Mouse (Mus musculus) right cerebral cortex, postnatal 14 days (tissue): Measurements from ENCODE around the gene Shc4.

Experiments
- DNase-seq: peaks from one replicate; pipeline ENCODE4 v3.0.0; 2022

Shc4 gene

GRCm38 (mm10) chr2:125684559-125685440 is 39.1 kb downstream of the Shc4 start:
- DNase-seq: peak; percentile 18

DNA sequence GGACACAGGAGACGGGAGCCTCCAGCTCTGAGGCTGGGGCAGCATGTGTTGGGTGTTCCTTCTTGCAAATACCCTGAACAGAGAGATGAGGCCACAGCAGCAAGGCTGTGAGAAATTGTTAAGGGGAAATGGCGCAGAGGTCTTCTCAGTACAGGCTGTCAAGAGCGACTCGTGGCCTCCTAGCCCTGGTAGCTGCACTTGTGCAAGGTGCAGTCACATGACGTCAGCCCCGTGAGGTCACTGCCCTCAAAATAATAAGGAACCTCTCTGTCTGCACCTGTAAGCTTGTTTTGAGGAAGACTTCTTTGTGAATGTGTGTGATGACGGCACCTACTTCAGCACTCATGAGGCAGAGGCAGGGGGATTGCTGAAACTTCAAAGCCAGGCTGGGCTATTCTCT is 40.1 kb downstream of the Shc4 start:
- DNase-seq: no peak

- DNase-seq: no peak
These were observed 42.1 kb downstream of the Shc4 start for GRCm38 (mm10) chr2:125681811-125682210.

DNA sequence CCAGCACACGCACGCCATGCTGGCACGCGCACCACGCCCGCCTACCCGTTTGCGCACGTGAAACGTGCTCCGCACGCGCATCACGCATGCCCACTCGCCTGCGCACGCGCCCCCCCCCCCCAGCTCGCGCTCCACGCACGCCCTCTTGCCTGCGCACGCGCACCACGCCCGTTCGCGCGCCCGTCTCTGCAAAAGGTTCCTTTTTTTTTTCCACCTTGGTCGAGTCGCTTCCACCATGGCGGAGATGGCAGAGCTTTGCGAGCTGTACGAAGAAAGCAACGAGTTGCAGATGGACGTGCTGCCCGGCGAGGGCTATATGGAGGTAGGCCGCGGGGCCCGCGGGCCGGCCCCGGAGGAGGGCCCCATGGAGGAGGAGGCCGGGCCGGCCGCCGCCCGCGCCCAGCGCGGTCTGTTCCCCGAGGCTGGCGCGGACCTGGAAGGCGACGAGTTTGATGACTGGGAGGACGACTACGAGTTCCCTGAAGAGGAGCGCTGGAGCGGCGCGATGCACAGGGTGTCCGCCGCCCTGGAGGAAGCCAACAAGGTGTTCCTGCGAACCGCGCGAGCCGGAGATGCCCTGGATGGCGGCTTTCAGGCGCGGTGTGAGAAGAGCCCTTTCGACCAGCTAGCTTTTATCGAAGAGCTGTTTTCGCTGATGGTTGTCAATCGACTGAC is 50.9 kb downstream of the Shc4 start, which contains the start of gene Eid1:
Eid1 (plus strand) TSS at position 139 of the 675 bp plus-strand sequence.
- DNase-seq: peak; percentile 91

DNA sequence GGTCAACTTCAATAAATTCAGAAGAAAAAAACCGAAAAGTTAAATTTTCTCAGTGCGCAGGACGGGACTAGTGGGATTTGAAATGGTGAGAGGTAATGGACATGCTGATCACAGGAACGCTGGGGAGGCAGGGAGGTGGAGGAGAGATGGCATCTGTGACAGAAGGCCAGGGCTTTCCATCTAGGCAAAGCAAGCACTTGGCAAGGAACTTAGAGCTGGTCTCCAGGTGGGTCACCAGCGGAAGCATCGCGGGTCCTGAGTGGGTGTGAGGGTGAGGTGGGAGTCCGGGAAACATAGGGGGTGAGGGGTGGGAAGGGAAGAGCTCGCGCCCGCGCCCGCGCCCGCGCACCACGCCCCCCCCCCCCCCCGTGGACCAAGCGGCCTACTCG is 51.4 kb downstream of the Shc4 start:
- DNase-seq: no peak

DNA sequence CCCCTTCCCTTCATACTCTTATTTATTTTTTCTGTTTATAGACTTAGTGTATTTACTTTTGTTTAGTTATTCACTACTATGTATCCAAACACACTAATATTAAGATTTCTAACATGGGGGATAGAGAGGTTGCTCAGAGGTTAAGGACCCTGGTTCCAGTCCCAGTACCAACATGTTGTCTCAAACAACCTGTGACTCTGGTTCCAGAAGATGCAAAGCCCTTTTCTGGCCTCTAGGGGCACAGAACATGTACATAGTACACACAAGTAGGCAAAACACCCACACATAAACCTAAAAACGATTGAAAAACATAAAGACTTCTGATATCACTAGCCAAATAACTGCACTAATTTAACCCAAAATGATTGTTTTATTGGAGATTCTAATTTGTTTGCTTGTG is 53.1 kb downstream of the Shc4 start:
- DNase-seq: no peak

DNA sequence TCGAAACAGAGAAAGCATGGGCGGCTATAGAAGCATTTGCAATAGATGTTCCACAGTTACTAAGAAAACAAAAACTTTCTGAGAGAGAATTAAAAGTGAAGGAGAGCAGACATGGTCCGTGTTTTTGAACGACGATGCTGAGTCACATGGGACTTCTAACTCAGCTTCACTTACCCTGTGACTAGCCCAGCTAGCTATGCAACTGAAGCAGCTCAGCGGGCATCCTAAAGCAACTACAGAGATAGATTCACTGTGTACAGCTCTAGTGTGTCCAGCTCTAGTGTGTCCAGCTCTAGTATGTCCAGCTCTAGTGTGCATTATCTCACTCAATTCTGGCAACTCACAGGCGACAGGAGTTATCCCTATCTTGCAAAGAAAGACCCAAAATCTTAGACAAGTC is 56.2 kb downstream of the Shc4 start:
- DNase-seq: no peak

DNA sequence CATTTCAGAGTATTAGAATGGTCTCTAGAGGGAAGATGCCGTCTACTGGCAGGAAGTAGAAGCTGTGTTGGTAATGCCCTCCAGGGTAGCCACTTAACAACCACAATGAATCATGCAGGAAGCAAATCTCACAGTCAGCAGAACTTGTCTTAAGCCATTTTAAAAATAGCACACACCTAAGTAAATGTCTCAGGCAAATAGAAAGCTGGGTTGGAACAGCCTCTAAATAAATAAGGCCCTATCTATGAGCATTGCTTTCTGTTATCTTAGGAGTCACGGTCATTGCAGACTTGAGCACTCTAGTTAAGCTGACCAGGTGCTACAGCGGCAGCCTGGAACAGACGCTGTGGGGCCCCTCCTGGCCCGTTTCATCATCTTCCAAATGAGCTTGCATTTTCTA is 56.8 kb downstream of the Shc4 start:
- no peak for DNase-seq

- no peak for DNase-seq
These were observed 57.3 kb downstream of the Shc4 start for GRCm38 (mm10) chr2:125666668-125667067.

GRCm38 (mm10) chr2:125665909-125666308 is 58.0 kb downstream of the Shc4 start:
- no peak for DNase-seq

DNA sequence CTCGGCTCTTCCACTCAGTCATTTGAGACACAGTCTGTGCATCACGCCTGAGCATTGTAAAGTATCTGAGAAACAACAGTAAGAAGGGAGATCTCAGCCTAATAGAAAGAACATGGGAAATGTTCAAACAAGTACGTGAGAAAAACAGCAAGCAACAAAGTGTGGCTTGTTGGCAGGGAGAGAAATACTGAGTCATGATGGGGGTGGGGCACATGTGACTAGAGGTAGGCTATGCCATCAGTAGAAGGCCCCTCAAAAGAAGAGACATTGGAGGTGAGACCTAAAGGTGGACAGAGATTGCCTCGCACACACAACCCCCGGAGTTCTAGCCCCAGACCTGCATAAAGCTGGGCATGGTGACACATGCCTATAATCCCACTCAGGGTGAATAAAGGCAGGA is 58.7 kb downstream of the Shc4 start:
- no peak for DNase-seq

GRCm38 (mm10) chr2:125662517-125662916 is 61.4 kb downstream of the Shc4 start:
- DNase-seq: no peak

GRCm38 (mm10) chr2:125661156-125661555 is 62.8 kb downstream of the Shc4 start:
- DNase-seq: no peak

DNA sequence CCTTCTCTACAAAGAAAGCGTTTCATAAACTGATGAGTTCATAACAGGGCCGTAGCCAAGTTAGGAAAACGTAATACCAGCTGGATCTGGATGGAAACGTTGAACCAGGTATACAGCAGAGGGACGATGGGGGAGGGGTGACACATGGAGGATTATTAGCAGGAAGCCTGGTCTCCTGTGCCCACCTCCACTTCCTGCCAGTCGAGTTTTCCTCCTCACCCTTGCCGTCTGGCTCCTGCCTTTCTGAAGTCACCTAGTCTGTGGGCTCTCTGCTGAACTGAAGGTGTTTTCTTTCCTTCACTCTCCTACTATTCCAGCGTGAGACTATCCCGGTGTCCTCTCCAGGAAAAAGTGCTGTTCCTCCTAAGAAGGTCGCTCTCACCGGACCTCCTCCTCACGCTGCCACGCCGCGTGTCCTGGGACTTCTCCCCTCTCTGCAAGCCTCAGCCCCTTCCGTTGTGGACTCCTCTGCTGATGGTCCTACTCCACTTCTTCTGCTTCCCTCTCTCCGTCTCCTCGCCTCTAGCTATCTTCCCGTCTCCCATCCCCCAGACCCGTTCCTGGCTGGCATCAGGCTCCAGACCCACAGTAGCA is 63.3 kb downstream of the Shc4 start:
- DNase-seq: no peak

GRCm38 (mm10) chr2:125659823-125660536 is 64.0 kb downstream of the Shc4 start:
- peak; percentile 54 for DNase-seq

DNA sequence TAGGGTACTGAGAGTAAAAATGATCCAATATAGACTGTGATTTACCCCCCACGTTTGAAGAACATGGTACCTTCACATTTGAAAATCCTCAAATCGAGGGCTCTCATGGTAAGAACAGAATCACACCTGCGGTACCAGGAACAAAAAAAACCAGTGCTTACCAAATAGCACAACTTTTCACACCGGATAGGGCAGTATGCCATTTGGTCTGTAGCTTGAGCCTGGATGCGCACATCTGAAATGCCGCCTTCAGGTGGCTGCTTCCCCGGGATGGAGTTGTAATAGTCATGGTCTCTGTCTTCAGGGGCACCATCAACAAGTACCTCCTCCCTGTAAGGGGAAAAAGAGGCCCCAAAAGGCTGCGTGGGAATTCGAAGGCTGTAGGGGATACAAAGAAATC is 68.6 kb downstream of the Shc4 start:
- no peak for DNase-seq

GRCm38 (mm10) chr2:125653286-125653685 is 70.7 kb downstream of the Shc4 start:
- no peak for DNase-seq

DNA sequence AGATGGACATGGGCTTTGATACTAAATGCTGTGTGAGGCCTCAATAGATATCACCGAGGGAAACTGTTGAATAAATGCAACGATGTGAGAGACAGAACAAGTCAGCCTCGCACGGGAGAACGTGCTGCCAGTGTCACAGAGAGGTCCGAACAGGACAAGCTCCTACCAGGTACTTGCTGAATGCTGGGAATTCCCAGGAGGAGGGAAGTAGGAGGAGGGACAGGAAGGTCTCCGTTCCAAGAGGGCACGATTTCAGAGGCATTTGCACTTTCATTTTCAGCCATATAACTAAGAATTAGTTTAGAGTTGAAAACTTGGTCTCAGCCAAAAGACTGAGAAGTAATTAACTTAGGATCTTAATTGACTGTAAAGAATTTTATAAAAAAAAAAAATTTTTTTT is 72.4 kb downstream of the Shc4 start:
- no peak for DNase-seq

- no peak for DNase-seq
These were observed 73.1 kb downstream of the Shc4 start for GRCm38 (mm10) chr2:125650742-125651352.

- no peak for DNase-seq
These were observed 73.9 kb downstream of the Shc4 start for GRCm38 (mm10) chr2:125650038-125650437.

DNA sequence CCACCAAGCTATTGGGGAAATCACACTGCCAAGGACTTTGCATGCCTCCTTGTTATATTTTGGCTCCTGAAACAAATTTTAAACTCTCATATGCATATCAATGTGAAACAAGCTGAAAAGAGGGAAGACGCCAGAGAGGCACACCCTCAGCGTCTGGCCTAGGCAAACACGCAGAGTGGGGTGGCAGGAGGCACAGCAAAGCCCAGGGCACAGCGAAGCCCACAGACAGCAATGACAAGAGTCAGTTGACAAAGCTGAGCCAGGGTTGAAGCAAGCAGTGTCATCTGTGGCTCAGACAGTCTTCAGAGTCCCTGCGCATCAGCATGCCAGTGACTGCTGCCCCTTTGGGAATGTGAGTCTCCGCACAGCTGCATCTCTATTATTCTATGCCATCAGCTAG is 79.0 kb downstream of the Shc4 start:
- DNase-seq: no peak

GRCm38 (mm10) chr2:125637331-125637730 is 86.6 kb downstream of the Shc4 start:
- no peak for DNase-seq

GRCm38 (mm10) chr2:125630010-125630409 is 93.9 kb downstream of the Shc4 start:
- no peak for DNase-seq
